Mouse (Mus musculus): Measurements from ENCODE around the gene Wwc2.

Gene Wwc2

GRCm38 (mm10) chr8:47907056-47907455 lies 83.7 kb downstream of the Wwc2 start:
- no peak for DNase-seq (ENCODE audit: extremely low read depth, insufficient read length, low spot score)

GRCm38 (mm10) chr8:47906142-47906541 lies 84.6 kb downstream of the Wwc2 start:
- no peak for DNase-seq (ENCODE audit: extremely low read depth, insufficient read length, low spot score)

- DNase-seq (ENCODE audit: extremely low read depth, insufficient read length, low spot score) = no peak
Measured at GRCm38 (mm10) chr8:47905256-47905655, 85.5 kb downstream of the Wwc2 start.

- DNase-seq (ENCODE audit: extremely low read depth, insufficient read length, low spot score) = no peak
Measured at GRCm38 (mm10) chr8:47904004-47904403, 86.7 kb downstream of the Wwc2 start.

GRCm38 (mm10) chr8:47902704-47903103 lies 88.0 kb downstream of the Wwc2 start:
- DNase-seq (ENCODE audit: extremely low read depth, insufficient read length, low spot score) = no peak

GRCm38 (mm10) chr8:47900361-47900760 lies 90.4 kb downstream of the Wwc2 start:
- DNase-seq (ENCODE audit: extremely low read depth, insufficient read length, low spot score) = no peak

GRCm38 (mm10) chr8:47899891-47900290 lies 90.8 kb downstream of the Wwc2 start:
- DNase-seq (ENCODE audit: extremely low read depth, insufficient read length, low spot score) = no peak

- DNase-seq (ENCODE audit: extremely low read depth, insufficient read length, low spot score) = no peak
Measured at GRCm38 (mm10) chr8:47892419-47892818, 98.3 kb downstream of the Wwc2 start.

GRCm38 (mm10) chr8:47891641-47892040 lies 99.1 kb downstream of the Wwc2 start:
- DNase-seq (ENCODE audit: extremely low read depth, insufficient read length, low spot score) = no peak

GRCm38 (mm10) chr8:47890814-47891210 lies 99.9 kb downstream of the Wwc2 start:
- no peak for DNase-seq (ENCODE audit: extremely low read depth, insufficient read length, low spot score)

- no peak for DNase-seq (ENCODE audit: extremely low read depth, insufficient read length, low spot score)
Measured at GRCm38 (mm10) chr8:47889936-47890813, 100.5 kb downstream of the Wwc2 start.

GRCm38 (mm10) chr8:47888841-47889570 lies 101.7 kb downstream of the Wwc2 start:
- DNase-seq (ENCODE audit: extremely low read depth, insufficient read length, low spot score) = no peak

- no peak for DNase-seq (ENCODE audit: extremely low read depth, insufficient read length, low spot score)
Measured at GRCm38 (mm10) chr8:47884306-47884705, 106.4 kb downstream of the Wwc2 start.

GRCm38 (mm10) chr8:47883739-47884138 lies 107.0 kb downstream of the Wwc2 start:
- no peak for DNase-seq (ENCODE audit: extremely low read depth, insufficient read length, low spot score)

GRCm38 (mm10) chr8:47878516-47878915 lies 112.2 kb downstream of the Wwc2 start:
- DNase-seq (ENCODE audit: extremely low read depth, insufficient read length, low spot score) = no peak

GRCm38 (mm10) chr8:47875865-47876264 lies 114.9 kb downstream of the Wwc2 start:
- no peak for DNase-seq (ENCODE audit: extremely low read depth, insufficient read length, low spot score)

GRCm38 (mm10) chr8:47874497-47875178 lies 116.1 kb downstream of the Wwc2 start:
- DNase-seq (ENCODE audit: extremely low read depth, insufficient read length, low spot score) = no peak

- DNase-seq (ENCODE audit: extremely low read depth, insufficient read length, low spot score) = no peak
Measured at GRCm38 (mm10) chr8:47872361-47873107, 118.2 kb downstream of the Wwc2 start.

- peak; percentile 50 for DNase-seq (ENCODE audit: extremely low read depth, insufficient read length, low spot score)
Measured at GRCm38 (mm10) chr8:47867067-47867466, 123.7 kb downstream of the Wwc2 start.

- DNase-seq (ENCODE audit: extremely low read depth, insufficient read length, low spot score) = no peak
Measured at GRCm38 (mm10) chr8:47866568-47866967, 124.2 kb downstream of the Wwc2 start.

- DNase-seq (ENCODE audit: extremely low read depth, insufficient read length, low spot score) = no peak
Measured at GRCm38 (mm10) chr8:47859259-47859658, 131.5 kb downstream of the Wwc2 start.

Data from 3134 (cell line).